Mouse (Mus musculus): ENCODE measurements around the gene Igll1.

Gene Igll1

GRCm38 (mm10) chr16:16855541-16855940 is 8.2 kb downstream of the Igll1 start:
- no peak for DNase-seq (ENCODE audit: low read depth in 1 of 2, low spot score in 2 of 2)

GRCm38 (mm10) chr16:16854836-16855235 is 8.9 kb downstream of the Igll1 start:
- DNase-seq (ENCODE audit: low read depth in 1 of 2, low spot score in 2 of 2): peak in 1 of 2 experiments; percentile 26

GRCm38 (mm10) chr16:16852411-16852810 is 11.4 kb downstream of the Igll1 start:
- no peak for DNase-seq (ENCODE audit: low read depth in 1 of 2, low spot score in 2 of 2)

- no peak for DNase-seq (ENCODE audit: low read depth in 1 of 2, low spot score in 2 of 2)
Observed at GRCm38 (mm10) chr16:16849196-16849595, 14.6 kb downstream of the Igll1 start.

- no peak for DNase-seq (ENCODE audit: low read depth in 1 of 2, low spot score in 2 of 2)
Observed at GRCm38 (mm10) chr16:16829671-16830070, 34.1 kb downstream of the Igll1 start.

- DNase-seq (ENCODE audit: low read depth in 1 of 2, low spot score in 2 of 2): peak; percentile 7 to 28
Observed at GRCm38 (mm10) chr16:16828757-16829615, 34.8 kb downstream of the Igll1 start, which contains the start of gene Spag6l. TSS of gene Spag6l (minus strand) at chr16:16829456.

GRCm38 (mm10) chr16:16826223-16826622 is 37.6 kb downstream of the Igll1 start:
- DNase-seq (ENCODE audit: low read depth in 1 of 2, low spot score in 2 of 2): no peak

GRCm38 (mm10) chr16:16825476-16825875 is 38.3 kb downstream of the Igll1 start:
- DNase-seq (ENCODE audit: low read depth in 1 of 2, low spot score in 2 of 2): no peak

All from monocyte, adult 2 months (primary cell).